Mouse (Mus musculus): ENCODE data around the gene Kcnrg. TPM values are rescaled to one million over a fixed set of nuclear protein-coding genes. Genes with fewer than 3 reads are reported as not detected.

Kcnrg gene
- polyA plus RNA-seq, 1 experiment, result 0.57 TPM

- Histone ChIP-seq H3K36me3 (ENCODE audit: control insufficient read depth, insufficient read depth, low read length, poor library complexity, severe bottlenecking) (no peaks in the 10 kb centered on the region), H3K27ac (ENCODE audit: insufficient read depth, low read length) (no peak overlapping the region), H3K9ac (ENCODE audit: low read depth, poor library complexity, severe bottlenecking) (no peak overlapping the region), H3K4me3 (ENCODE audit: low read depth, low read length) (no peak overlapping the region), H3K4me1 (ENCODE audit: control insufficient read depth, insufficient read depth, low read length) (peaks cover 2% of the 10 kb centered on the region), H3K9me3 (replicated peaks; ENCODE audit: control insufficient read depth, insufficient read depth, low read length, poor library complexity, severe bottlenecking) (no peaks in the 10 kb centered on the region), H3K27me3 (ENCODE audit: control insufficient read depth, insufficient read depth, low read length, poor library complexity, severe bottlenecking) (no peaks in the 10 kb centered on the region)
- TF ChIP-seq EP300 (IDR thresholded peaks at IDR 0.05; ENCODE audit: insufficient read depth, low read depth, low read length) (no peak), CTCF (IDR thresholded peaks at IDR 0.05; ENCODE audit: low read depth, low read length) (no peak), POLR2A (IDR thresholded peaks at IDR 0.05; ENCODE audit: insufficient read depth, low read length) (no peak)
Measured at GRCm38 (mm10) chr14:61613319-61613718, 6.1 kb downstream of the Kcnrg start.

- no peak overlapping the region for H3K27ac ChIP-seq (ENCODE audit: insufficient read depth, low read length)
- no peaks in the 10 kb centered on the region for H3K9me3 ChIP-seq (replicated peaks; ENCODE audit: control insufficient read depth, insufficient read depth, low read length, poor library complexity, severe bottlenecking)
- TF ChIP-seq CTCF (IDR thresholded peaks at IDR 0.05; ENCODE audit: low read depth, low read length) (no peak), EP300 (IDR thresholded peaks at IDR 0.05; ENCODE audit: insufficient read depth, low read depth, low read length) (no peak), POLR2A (IDR thresholded peaks at IDR 0.05; ENCODE audit: insufficient read depth, low read length) (no peak)
- H3K9ac ChIP-seq (ENCODE audit: low read depth, poor library complexity, severe bottlenecking), result no peak overlapping the region
- no peaks in the 10 kb centered on the region for H3K36me3 ChIP-seq (ENCODE audit: control insufficient read depth, insufficient read depth, low read length, poor library complexity, severe bottlenecking)
- no peaks in the 10 kb centered on the region for H3K27me3 ChIP-seq (ENCODE audit: control insufficient read depth, insufficient read depth, low read length, poor library complexity, severe bottlenecking)
- H3K4me3 ChIP-seq (ENCODE audit: low read depth, low read length), result no peak overlapping the region
- H3K4me1 ChIP-seq (ENCODE audit: control insufficient read depth, insufficient read depth, low read length), result no peaks in the 10 kb centered on the region
Measured at GRCm38 (mm10) chr14:61620371-61620770, 13.1 kb downstream of the Kcnrg start.

GRCm38 (mm10) chr14:61635969-61636368, 28.7 kb downstream of the Kcnrg start:
- Histone ChIP-seq H3K4me3 (ENCODE audit: low read depth, low read length) (no peak overlapping the region), H3K9ac (ENCODE audit: low read depth, poor library complexity, severe bottlenecking) (no peak overlapping the region), H3K27me3 (ENCODE audit: control insufficient read depth, insufficient read depth, low read length, poor library complexity, severe bottlenecking) (no peaks in the 10 kb centered on the region), H3K9me3 (replicated peaks; ENCODE audit: control insufficient read depth, insufficient read depth, low read length, poor library complexity, severe bottlenecking) (no peaks in the 10 kb centered on the region; the same call in 1 of the 2 replicates), H3K4me1 (ENCODE audit: control insufficient read depth, insufficient read depth, low read length) (no peaks in the 10 kb centered on the region), H3K27ac (ENCODE audit: insufficient read depth, low read length) (no peak overlapping the region), H3K36me3 (ENCODE audit: control insufficient read depth, insufficient read depth, low read length, poor library complexity, severe bottlenecking) (peaks cover 8% of the 10 kb centered on the region)
- TF ChIP-seq EP300 (IDR thresholded peaks at IDR 0.05; ENCODE audit: insufficient read depth, low read depth, low read length), result no peak

GRCm38 (mm10) chr14:61642668-61643067, 35.4 kb downstream of the Kcnrg start:
- no peaks in the 10 kb centered on the region for H3K27me3 ChIP-seq (ENCODE audit: control insufficient read depth, insufficient read depth, low read length, poor library complexity, severe bottlenecking)
- H3K9me3 ChIP-seq (replicated peaks; ENCODE audit: control insufficient read depth, insufficient read depth, low read length, poor library complexity, severe bottlenecking), result no peaks in the 10 kb centered on the region
- TF ChIP-seq CTCF (IDR thresholded peaks at IDR 0.05; ENCODE audit: low read depth, low read length) (no peak), POLR2A (IDR thresholded peaks at IDR 0.05; ENCODE audit: insufficient read depth, low read length) (no peak), EP300 (IDR thresholded peaks at IDR 0.05; ENCODE audit: insufficient read depth, low read depth, low read length) (no peak)
- no peak overlapping the region for H3K9ac ChIP-seq (ENCODE audit: low read depth, poor library complexity, severe bottlenecking)
- H3K36me3 ChIP-seq (ENCODE audit: control insufficient read depth, insufficient read depth, low read length, poor library complexity, severe bottlenecking), result no peaks in the 10 kb centered on the region; the same call in 1 of the 2 replicates
- H3K4me3 ChIP-seq (ENCODE audit: low read depth, low read length), result no peak overlapping the region
- no peaks in the 10 kb centered on the region for H3K4me1 ChIP-seq (ENCODE audit: control insufficient read depth, insufficient read depth, low read length)
- H3K27ac ChIP-seq (ENCODE audit: insufficient read depth, low read length), result no peak overlapping the region

- no peak for TF ChIP-seq POLR2A (IDR thresholded peaks at IDR 0.05; ENCODE audit: insufficient read depth, low read length)
- no peak for TF ChIP-seq EP300 (IDR thresholded peaks at IDR 0.05; ENCODE audit: insufficient read depth, low read depth, low read length)
- TF ChIP-seq CTCF (IDR thresholded peaks at IDR 0.05; ENCODE audit: low read depth, low read length), result no peak
- H3K27ac ChIP-seq (ENCODE audit: insufficient read depth, low read length), result no peak overlapping the region
- no peaks in the 10 kb centered on the region for H3K27me3 ChIP-seq (ENCODE audit: control insufficient read depth, insufficient read depth, low read length, poor library complexity, severe bottlenecking)
- no peaks in the 10 kb centered on the region for H3K4me1 ChIP-seq (ENCODE audit: control insufficient read depth, insufficient read depth, low read length)
- no peak overlapping the region for H3K4me3 ChIP-seq (ENCODE audit: low read depth, low read length)
- H3K36me3 ChIP-seq (ENCODE audit: control insufficient read depth, insufficient read depth, low read length, poor library complexity, severe bottlenecking), result no peaks in the 10 kb centered on the region
- no peaks in the 10 kb centered on the region for H3K9me3 ChIP-seq (replicated peaks; ENCODE audit: control insufficient read depth, insufficient read depth, low read length, poor library complexity, severe bottlenecking)
- H3K9ac ChIP-seq (ENCODE audit: low read depth, poor library complexity, severe bottlenecking), result no peak overlapping the region
Measured at GRCm38 (mm10) chr14:61645547-61645946, 38.3 kb downstream of the Kcnrg start.

GRCm38 (mm10) chr14:61647182-61647880, 40.1 kb downstream of the Kcnrg start:
- Histone ChIP-seq H3K9ac (ENCODE audit: low read depth, poor library complexity, severe bottlenecking) (peak overlapping the region; percentile 91), H3K27me3 (ENCODE audit: control insufficient read depth, insufficient read depth, low read length, poor library complexity, severe bottlenecking) (no peaks in the 10 kb centered on the region), H3K4me1 (ENCODE audit: control insufficient read depth, insufficient read depth, low read length) (no peaks in the 10 kb centered on the region), H3K4me3 (ENCODE audit: low read depth, low read length) (peak overlapping the region; percentile 67), H3K27ac (ENCODE audit: insufficient read depth, low read length) (0 out of 2 replicates have a peak overlapping the region, but pooled peaks have one; percentile 1), H3K36me3 (ENCODE audit: control insufficient read depth, insufficient read depth, low read length, poor library complexity, severe bottlenecking) (no peaks in the 10 kb centered on the region), H3K9me3 (replicated peaks; ENCODE audit: control insufficient read depth, insufficient read depth, low read length, poor library complexity, severe bottlenecking) (no peaks in the 10 kb centered on the region)
- TF ChIP-seq CTCF (IDR thresholded peaks at IDR 0.05; ENCODE audit: low read depth, low read length) (no peak), POLR2A (IDR thresholded peaks at IDR 0.05; ENCODE audit: insufficient read depth, low read length) (no peak), EP300 (IDR thresholded peaks at IDR 0.05; ENCODE audit: insufficient read depth, low read depth, low read length) (no peak)

Measured in ES-Bruce4 (cell line).